Mouse (Mus musculus): Measurements from ENCODE around the gene Cyp27a1.

The Cyp27a1 gene

GRCm38 (mm10) chr1:74773136-74773535, 59.8 kb downstream of the Cyp27a1 start:
- DNase-seq, result peak; percentile 81 to 85

- no peak for DNase-seq
Measured at GRCm38 (mm10) chr1:74774062-74774461, 60.7 kb downstream of the Cyp27a1 start.

- peak; percentile 44 to 59 for DNase-seq
Measured at GRCm38 (mm10) chr1:74775816-74776215, 62.4 kb downstream of the Cyp27a1 start.

- no peak for DNase-seq
Measured at GRCm38 (mm10) chr1:74778934-74779486, 65.6 kb downstream of the Cyp27a1 start.

GRCm38 (mm10) chr1:74782045-74782444, 68.7 kb downstream of the Cyp27a1 start:
- peak in 1 of 2 experiments; percentile 48 for DNase-seq

- DNase-seq, result peak; percentile 43 to 59
Measured at GRCm38 (mm10) chr1:74783554-74783953, 70.2 kb downstream of the Cyp27a1 start.

- peak; percentile 75 to 83 for DNase-seq
Measured at GRCm38 (mm10) chr1:74784041-74784759, 70.8 kb downstream of the Cyp27a1 start.

Data from cerebellum, postnatal 10 days (tissue).